Mouse (Mus musculus): ENCODE measurements at regions not wholly inside any gene's neighbourhood (a gene's known extent, or its start where the extent isn't known, plus 50 kb on each side); places are given as distances from the start of the nearest gene placed in this dataset.

DNA sequence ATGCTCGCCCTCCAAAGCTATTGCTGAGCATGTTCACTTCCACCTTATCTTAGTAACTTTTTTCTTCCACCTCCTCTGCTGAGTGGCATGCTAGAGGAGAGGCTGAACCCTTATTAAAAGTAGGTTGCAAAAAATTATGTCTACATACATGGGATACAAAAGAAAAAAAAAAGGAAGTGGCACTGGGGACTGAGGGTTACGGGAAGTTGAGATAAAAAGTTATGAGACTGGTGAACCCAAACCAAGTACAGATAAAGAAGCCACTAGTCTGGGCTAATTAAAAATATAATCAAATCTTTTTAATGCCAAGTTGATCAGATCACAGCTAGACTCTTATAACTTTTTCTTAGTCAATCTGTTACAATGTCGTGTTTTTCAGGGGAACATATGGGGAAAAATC, 384.2 kb upstream of the Nudt12 start:
- TF ChIP-seq CTCF (IDR thresholded peaks at IDR 0.05; ENCODE audit: low read depth), result no peak
- TF ChIP-seq EP300 (IDR thresholded peaks at IDR 0.05; ENCODE audit: low read depth), result no peak

Measured in liver, embryonic 14.5 days (tissue).